25 mouse cellular contexts compared by ENCODE assay signal in the genomic region with DNA sequence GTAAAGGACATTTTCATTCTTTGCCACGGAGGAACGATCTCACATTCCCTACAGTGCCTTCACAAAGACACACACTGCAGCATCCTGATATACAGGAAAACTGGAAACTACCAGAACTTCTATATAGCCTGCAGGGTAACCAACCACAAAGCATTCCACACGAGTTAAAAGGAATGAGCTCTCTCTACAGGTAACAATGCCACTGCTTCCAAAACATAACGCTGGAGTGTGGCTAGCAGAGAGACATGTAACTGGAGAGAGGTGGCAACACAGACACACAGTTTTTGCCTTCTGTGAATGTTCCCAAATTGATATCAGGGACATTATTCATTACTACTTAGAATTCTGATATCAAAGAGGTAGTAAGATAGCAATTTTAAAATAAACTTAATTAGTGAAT.
DNase-seq lines count a peak whose midpoint lies in the region; ATAC-seq and TF ChIP-seq lines count a peak whose summit lies in the region.
"Had no signal": no experiment of that assay in that cellular context is flagged by ENCODE, and none has a peak within 500 bp of the region (broad histone marks: within the 10 kb centered on the region; RNA-seq: fewer than 3 reads in every experiment).

No protein-coding gene starts in this region.

- no peak overlapping the region for H3K4me2 ChIP-seq in midbrain, embryonic 11.5 days
- H3K4me2 ChIP-seq in midbrain, embryonic 14.5 days (ENCODE audit: low read length), result no peak overlapping the region
- H3K4me2 ChIP-seq in myocyte (ENCODE audit: low read depth), result peak overlapping the region; percentile 54
- no peak overlapping the region for H3K4me2 ChIP-seq in stomach, postnatal 0 days (replicated peaks; ENCODE audit: low read depth)

- H3K27me3 ChIP-seq in midbrain, embryonic 11.5 days (ENCODE audit: control insufficient read depth, insufficient read depth, low read length), result no peaks in the 10 kb centered on the region; the same call in 1 of the 2 replicates
- no peaks in the 10 kb centered on the region for H3K27me3 ChIP-seq in midbrain, embryonic 14.5 days (ENCODE audit: control insufficient read depth, insufficient read depth, low read length)
- H3K27me3 ChIP-seq in C2C12 (ENCODE audit: control insufficient read depth, insufficient read depth, insufficient read length) (no peaks in the 10 kb centered on the region), myocyte (ENCODE audit: control insufficient read depth, insufficient read depth, insufficient read length) (no peaks in the 10 kb centered on the region)
- H3K27me3 ChIP-seq in stomach, postnatal 0 days (ENCODE audit: control insufficient read depth, insufficient read depth, low read length), result no peaks in the 10 kb centered on the region
- H3K27me3 ChIP-seq: CH12.LX, Patski had no signal

- no peak for TF ChIP-seq POLR2A in myocyte (IDR thresholded peaks at IDR 0.05; ENCODE audit: insufficient read length, low read depth)

- no peak overlapping the region for H3K4me3 ChIP-seq in midbrain, embryonic 11.5 days (ENCODE audit: low read depth, low read length)
- H3K4me3 ChIP-seq in midbrain, embryonic 14.5 days (replicated peaks; ENCODE audit: low read depth, low read length), result no peak overlapping the region
- H3K4me3 ChIP-seq in C2C12 (ENCODE audit: insufficient read depth, poor library complexity, severe bottlenecking) (no peak overlapping the region), myocyte (no peak overlapping the region)
- no peak overlapping the region for H3K4me3 ChIP-seq in stomach, postnatal 0 days (ENCODE audit: low read depth, low read length)

- peaks cover 31% of the 10 kb centered on the region for H3K4me1 ChIP-seq in midbrain, embryonic 11.5 days (ENCODE audit: control insufficient read depth, insufficient read depth, low read length)
- H3K4me1 ChIP-seq in midbrain, embryonic 14.5 days (ENCODE audit: control insufficient read depth, insufficient read depth, low read length), result peaks cover 34% of the 10 kb centered on the region
- no peaks in the 10 kb centered on the region; the same call in 1 of the 2 replicates for H3K4me1 ChIP-seq in stomach, postnatal 0 days (replicated peaks; ENCODE audit: control insufficient read depth, insufficient read depth)

- no peak overlapping the region for H3K27ac ChIP-seq in midbrain, embryonic 11.5 days (ENCODE audit: low read depth, low read length)
- H3K27ac ChIP-seq in midbrain, embryonic 14.5 days (replicated peaks; ENCODE audit: low read depth, low read length), result no peak overlapping the region
- no peak overlapping the region for H3K27ac ChIP-seq in stomach, postnatal 0 days (replicated peaks)

- TF ChIP-seq CTCF in C2C12 (IDR thresholded peaks at IDR 0.05; ENCODE audit: control insufficient read depth, insufficient read depth, insufficient read length), result no peak
- no peak for TF ChIP-seq CTCF in stomach, postnatal 0 days (IDR thresholded peaks at IDR 0.05; ENCODE audit: low read depth)

- no peak overlapping the region for H3K9ac ChIP-seq in midbrain, embryonic 11.5 days (ENCODE audit: low read length)
- no peak overlapping the region for H3K9ac ChIP-seq in midbrain, embryonic 14.5 days (replicated peaks; ENCODE audit: low read length)
- H3K9ac ChIP-seq in stomach, postnatal 0 days (ENCODE audit: low read length), result no peak overlapping the region

- H3K36me3 ChIP-seq in midbrain, embryonic 11.5 days (ENCODE audit: control insufficient read depth, insufficient read depth, low read length), result no peaks in the 10 kb centered on the region
- H3K36me3 ChIP-seq in midbrain, embryonic 14.5 days (ENCODE audit: control insufficient read depth, insufficient read depth, low read length), result no peaks in the 10 kb centered on the region
- H3K36me3 ChIP-seq in C2C12 (ENCODE audit: control insufficient read depth, insufficient read depth) (no peaks in the 10 kb centered on the region), myocyte (ENCODE audit: control insufficient read depth, insufficient read depth) (no peaks in the 10 kb centered on the region)
- no peaks in the 10 kb centered on the region for H3K36me3 ChIP-seq in stomach, postnatal 0 days (ENCODE audit: control insufficient read depth, insufficient read depth, low read length)
- H3K36me3 ChIP-seq: G1E had no signal

- TF ChIP-seq EP300 in stomach, postnatal 0 days (optimal IDR thresholded peaks at IDR 0.05), result no peak

- H3K9me3 ChIP-seq in midbrain, embryonic 11.5 days (ENCODE audit: control insufficient read depth, low read length), result no peaks in the 10 kb centered on the region
- no peaks in the 10 kb centered on the region for H3K9me3 ChIP-seq in midbrain, embryonic 14.5 days (ENCODE audit: control insufficient read depth, low read length)
- no peaks in the 10 kb centered on the region for H3K9me3 ChIP-seq in stomach, postnatal 0 days (ENCODE audit: control insufficient read depth, low read length)

- WGBS in midbrain, embryonic 11.5 days, result 60% methylated on average over 4 of the region's 4 CpGs
- WGBS in midbrain, embryonic 14.5 days, result 51% methylated on average over 4 of the region's 4 CpGs
- 51% methylated on average over 4 of the region's 4 CpGs for WGBS in stomach, postnatal 0 days

- H3K79me2 ChIP-seq in C2C12 (ENCODE audit: control insufficient read depth, insufficient read depth) (no peaks in the 10 kb centered on the region), myocyte (ENCODE audit: control insufficient read depth, insufficient read depth) (no peaks in the 10 kb centered on the region)

- no peaks in the 10 kb centered on the region for H3K79me3 ChIP-seq in C2C12 (ENCODE audit: low read depth)

- no peak for ATAC-seq in midbrain, embryonic 11.5 days (ENCODE audit: low FRiP score)
- no peak for ATAC-seq in midbrain, embryonic 14.5 days (ENCODE audit: low FRiP score, low TSS enrichment)
- ATAC-seq in stomach, postnatal 0 days (ENCODE audit: low FRiP score, low TSS enrichment), result no peak
- no peak for ATAC-seq in frontal cortex, adult (ENCODE audit: low TSS enrichment)
- ATAC-seq: activated CD4-positive, CD25-positive, alpha-beta regulatory T cell, adult 4 months; CD4-positive, CD25-positive, alpha-beta regulatory T cell, adult 4 months; Patski had no signal

- H3ac ChIP-seq in C2C12 (ENCODE audit: control insufficient read depth, insufficient read length, low read depth) (no peak overlapping the region), myocyte (ENCODE audit: control insufficient read depth, insufficient read length) (no peak overlapping the region)

- peak; percentile 79 for DNase-seq in midbrain, embryonic 11.5 days (ENCODE audit: low spot score, missing footprints)
- DNase-seq in midbrain, embryonic 14.5 days, result no peak
- peak; percentile 40 for DNase-seq in adipocyte (ENCODE audit: low spot score)
- DNase-seq in MN1 (ENCODE audit: low spot score), result no peak
- no peak for DNase-seq in stomach, postnatal 0 days (ENCODE audit: low spot score)
- DNase-seq: adrenal gland, adult 2 months; adrenal gland, adult 8-10 months; adrenal gland, postnatal 10 days; adrenal gland, postnatal 14 days; adrenal gland, postnatal 25 days; adrenal gland, postnatal 36 days; B cell, adult 2 months; cerebellum, adult 11 months; cerebellum, adult 11-12 months; cerebellum, adult 18-20 months; cerebellum, adult 2 months; cerebellum, adult 8-10 months had no signal

TF ChIP-seq in C2C12, 6 proteins besides CTCF, POLR2A, EP300 and RAD21:
- peak; percentile 51 for TF ChIP-seq USF1 (IDR thresholded peaks at IDR 0.05; ENCODE audit: low read depth)
- no peak for TF ChIP-seq MAX (IDR thresholded peaks at IDR 0.05)
- no peak for TF ChIP-seq CEBPB (IDR thresholded peaks at IDR 0.05; ENCODE audit: low read depth)
- no peak for TF ChIP-seq FOSL1 (IDR thresholded peaks at IDR 0.05; ENCODE audit: insufficient read depth, low read length, poor library complexity, severe bottlenecking)

TF ChIP-seq in myocyte, 11 proteins besides CTCF, POLR2A, EP300 and RAD21:
- TF ChIP-seq MAX (IDR thresholded peaks at IDR 0.05; ENCODE audit: low read depth) (no peak), SRF (IDR thresholded peaks at IDR 0.05; ENCODE audit: control insufficient read depth, insufficient read length, low read depth) (no peak), MYOD1 (IDR thresholded peaks at IDR 0.05; ENCODE audit: control insufficient read depth in 1 of 3, insufficient read length in 2 of 3, low read depth in 2 of 3) (no peak), MYOG (IDR thresholded peaks at IDR 0.05; ENCODE audit: control insufficient read depth in 1 of 3, insufficient read depth in 1 of 3, insufficient read length in 2 of 3, low read depth in 2 of 3) (no peak), REST (IDR thresholded peaks at IDR 0.05; ENCODE audit: insufficient read depth, insufficient read length) (no peak), E2F4 (IDR thresholded peaks at IDR 0.05; ENCODE audit: insufficient read depth) (no peak), CEBPB (IDR thresholded peaks at IDR 0.05; ENCODE audit: insufficient read depth, poor library complexity, severe bottlenecking) (no peak), TCF12 (IDR thresholded peaks at IDR 0.05; ENCODE audit: insufficient read depth, poor library complexity, severe bottlenecking) (no peak), TCF3 (IDR thresholded peaks at IDR 0.05; ENCODE audit: insufficient read length, low read depth) (no peak), USF1 (IDR thresholded peaks at IDR 0.05; ENCODE audit: low read depth) (no peak), POLR2AphosphoS2 (IDR thresholded peaks at IDR 0.05; ENCODE audit: insufficient read length, low read depth) (no peak)

Comparison
In these comparisons a context has a peak if more than half of its experiments do, and no peak if none do; other contexts are left out.
1. DNase-seq: peak in midbrain, embryonic 11.5 days (single experiment) and adipocyte (single experiment); none in midbrain, embryonic 14.5 days (single experiment), MN1 (single experiment) and stomach, postnatal 0 days (single experiment).